Mouse (Mus musculus) duodenum, adult 2 months (tissue): ENCODE results near the gene Rtkn. TPM values are rescaled to one million over a fixed set of nuclear protein-coding genes. Genes with fewer than 3 reads are reported as not detected.

ENCODE experiments used
- polyA plus RNA-seq: library from polyadenylated mRNA; depleted of rRNA; stranded (reverse); fragments of >200 nt; gene quantifications from 2 replicates; pipeline ENCODE4 v1.2.3, GENCODE M21; 2012; ENCODE audit warnings: low replicate concordance; rRNA removed

The Rtkn gene
- polyA plus RNA-seq = 115 and 204 TPM in 2 replicates

GRCm38 (mm10) chr6:83134951-83135513, at the start of gene Rtkn:
Gene Rtkn (plus strand): TSS chr6:83135463.

GRCm38 (mm10) chr6:83086121-83087035, 48.9 kb upstream of the Rtkn start, which contains the start of gene Lbx2:
Gene Lbx2 (plus strand): TSS chr6:83086367.

GRCm38 (mm10) chr6:83101316-83101687, 34.0 kb upstream of the Rtkn start, which contains the start of the genes Ccdc142 and Gm42688:
Gene Ccdc142 (plus strand): TSS chr6:83101601.
Gene Gm42688 (plus strand): TSS chr6:83101617.

DNA sequence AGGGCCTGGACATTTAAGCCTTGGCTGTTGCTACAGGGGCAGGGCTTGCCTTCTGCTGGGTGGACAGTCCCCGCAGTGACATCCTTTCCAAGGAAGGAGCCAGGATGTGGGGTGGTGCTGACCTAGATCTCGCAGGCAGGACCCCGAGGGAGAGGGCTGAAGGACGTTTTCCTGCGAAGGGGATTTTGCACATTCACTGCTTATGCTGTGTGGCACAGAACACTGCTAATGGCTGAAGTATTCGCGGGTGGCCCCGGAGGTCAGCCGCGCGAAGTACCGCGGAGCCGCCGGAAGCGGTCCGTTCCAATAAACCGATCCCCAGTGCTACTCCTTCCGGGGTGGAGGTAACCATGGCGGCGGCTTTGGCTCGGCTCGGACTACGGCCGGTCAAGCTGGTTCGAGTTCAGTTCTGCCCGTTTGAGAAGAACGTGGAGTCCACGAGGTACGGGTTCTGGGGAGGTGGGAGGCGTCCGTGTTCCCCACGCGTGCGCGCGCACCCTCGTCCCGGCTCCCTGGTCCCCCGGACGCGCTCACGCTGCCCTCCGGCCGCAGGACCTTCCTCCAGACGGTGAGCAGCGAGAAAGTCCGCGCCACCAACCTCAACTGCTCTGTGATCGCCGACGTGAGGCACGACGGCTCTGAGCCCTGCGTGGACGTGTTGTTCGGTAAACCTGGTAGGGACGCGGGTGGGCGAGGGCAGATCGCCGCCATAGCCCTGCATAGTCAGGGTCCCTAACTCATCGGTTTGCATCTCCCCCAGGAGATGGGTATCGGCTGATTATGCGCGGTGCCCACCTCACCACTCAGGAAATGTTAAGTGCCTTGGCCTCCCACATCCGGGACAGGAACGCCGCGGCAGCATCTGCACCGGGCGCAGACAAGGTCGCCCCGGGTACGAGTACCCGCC, 26.2 kb upstream of the Rtkn start, which contains the start of gene Mrpl53:
Gene Mrpl53, plus strand, starts transcription at position 279 of the 907 bp plus-strand sequence.

GRCm38 (mm10) chr6:83115011-83115671, 20.1 kb upstream of the Rtkn start, which contains the start of gene Mogs:
Gene Mogs (plus strand): TSS chr6:83115496.

DNA sequence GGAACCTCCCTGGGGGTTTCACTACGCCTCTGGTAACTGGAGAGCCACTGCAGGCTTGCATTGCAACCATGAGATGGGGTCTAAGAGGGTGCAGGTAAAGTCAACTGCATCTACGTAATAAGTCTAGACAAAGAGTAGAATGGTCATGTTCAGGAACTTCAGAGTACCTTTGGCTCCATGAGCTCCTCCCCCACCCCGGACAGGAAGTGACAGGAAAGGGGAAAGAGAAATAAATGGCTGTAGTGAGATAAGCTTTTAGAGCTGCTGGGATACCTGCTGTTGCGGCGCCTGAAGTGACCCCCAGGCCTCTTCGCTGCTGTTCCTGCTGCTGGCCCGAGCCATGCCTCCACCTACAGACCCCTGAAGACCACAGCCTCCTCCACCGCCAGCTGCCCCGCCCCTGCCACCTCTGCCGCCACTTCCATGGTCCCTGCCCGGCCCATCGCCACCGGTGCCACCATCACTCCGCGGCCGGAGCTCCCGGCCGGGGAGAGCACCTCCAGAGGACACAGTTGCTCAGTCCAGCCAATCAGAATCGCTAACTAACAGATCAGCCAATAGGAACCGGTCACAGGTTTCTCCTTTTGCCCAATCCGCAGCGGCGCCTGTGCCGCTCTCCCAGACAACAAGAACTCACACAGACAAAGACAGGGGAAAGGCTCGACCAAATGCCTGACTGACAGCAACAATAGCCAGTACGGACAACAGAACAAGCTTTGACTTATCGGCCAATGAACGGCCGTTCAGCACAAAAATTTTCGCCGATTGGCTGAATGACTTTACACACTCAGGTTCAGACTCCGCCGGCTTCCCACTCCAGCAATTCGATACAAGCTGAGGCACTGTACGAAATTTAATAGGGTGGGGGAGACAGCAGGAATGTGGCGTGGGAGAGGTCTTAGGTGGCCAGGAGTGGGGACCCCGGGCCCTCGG, 14.1 kb upstream of the Rtkn start, which contains the start of gene Wbp1:
Gene Wbp1, minus strand, starts transcription at position 630 of the 933 bp plus-strand sequence.

DNA sequence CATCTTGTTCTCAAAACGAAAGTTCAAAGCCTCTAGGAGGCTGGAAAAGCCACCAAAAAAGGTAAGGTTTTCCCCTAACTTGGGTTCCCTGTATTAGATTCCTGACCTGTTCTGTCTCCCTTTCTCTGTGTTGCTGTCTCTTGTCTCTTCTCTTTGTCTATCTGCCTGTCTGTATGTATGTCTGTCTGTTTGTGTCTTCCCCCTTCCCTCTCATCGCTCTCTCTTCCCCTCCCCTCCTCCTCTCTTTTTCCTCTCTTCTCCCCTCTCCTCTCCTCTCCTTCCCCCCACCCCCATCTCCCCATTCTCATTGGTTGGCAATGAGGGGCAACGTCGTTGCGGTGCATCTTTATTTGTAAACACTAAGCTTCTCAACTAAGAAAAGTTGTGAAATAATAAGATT, 9.9 kb upstream of the Rtkn start, which contains the start of gene Ino80b:
Gene Ino80b, minus strand, starts transcription at position 101 of the 400 bp plus-strand sequence.

GRCm38 (mm10) chr6:83156259-83156684, 21.0 kb downstream of the Rtkn start, which contains the start of the genes Wdr54 and 1700003E16Rik:
Gene Wdr54 (minus strand): TSS chr6:83156397.
Gene 1700003E16Rik (plus strand): TSS chr6:83156404.

DNA sequence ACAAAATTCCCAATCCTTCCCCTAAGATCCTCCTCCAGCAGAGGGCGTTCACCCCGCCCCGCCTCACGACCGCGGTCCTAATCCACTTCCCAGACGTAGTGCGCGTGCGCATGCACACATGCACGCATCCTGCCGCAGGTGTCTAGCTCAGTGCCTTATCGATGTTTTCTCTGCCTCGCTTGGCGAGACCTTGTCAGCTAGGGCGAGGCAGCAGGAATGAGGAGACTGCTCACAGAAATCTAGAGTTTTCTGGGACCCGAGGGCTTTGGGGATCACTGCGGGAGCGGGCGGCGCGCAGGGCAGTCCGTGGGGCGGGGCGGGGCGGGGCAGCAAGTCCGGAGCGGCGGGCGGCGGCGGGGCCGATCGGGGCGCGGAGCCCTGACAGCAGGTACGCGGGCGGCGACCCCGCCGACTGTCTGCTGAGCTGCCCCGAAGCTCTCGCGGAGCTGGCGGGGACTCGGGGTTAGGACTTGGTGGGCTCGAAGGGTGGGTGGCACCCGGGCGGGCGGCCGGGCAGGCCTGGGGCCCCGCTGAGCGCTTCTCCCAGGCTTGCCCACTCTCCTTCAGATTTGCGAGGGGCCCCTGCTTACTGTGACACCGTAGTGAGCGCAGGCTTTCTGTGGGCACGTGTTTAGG, 30.5 kb downstream of the Rtkn start, which contains the start of gene Dctn1:
Gene Dctn1, plus strand, starts transcription at position 314 of the 636 bp plus-strand sequence.

Other genes starting within 250 kb of the Rtkn start
- gene Sema4f, start 195.7 kb upstream of the Rtkn start, polyA plus RNA-seq = 0.37 and 0.41 TPM in 2 replicates
- gene M1ap, start 188.6 kb upstream of the Rtkn start, polyA plus RNA-seq = 0.46 TPM in 1 of 2 replicates, not detected in the other
- 5.2 and 5.9 TPM in 2 replicates for gene Dok1, start 102.0 kb upstream of the Rtkn start, polyA plus RNA-seq
- 0.98 and 1.3 TPM in 2 replicates for gene Loxl3, start 101.3 kb upstream of the Rtkn start, polyA plus RNA-seq
- 823 and 950 TPM in 2 replicates for gene Aup1, start 80.9 kb upstream of the Rtkn start, polyA plus RNA-seq
- 24.9 and 33.2 TPM in 2 replicates for gene Htra2, start 80.2 kb upstream of the Rtkn start, polyA plus RNA-seq
- 38.3 and 46.4 TPM in 2 replicates for gene Dqx1, start 77.6 kb upstream of the Rtkn start, polyA plus RNA-seq
- 6.0 and 9.6 TPM in 2 replicates for gene Tlx2, start 65.2 kb upstream of the Rtkn start, polyA plus RNA-seq
- 6.3 and 8.7 TPM in 2 replicates for gene Pcgf1, start 57.6 kb upstream of the Rtkn start, polyA plus RNA-seq
- 1.1 and 1.3 TPM in 2 replicates for gene Lbx2, start 49.1 kb upstream of the Rtkn start, polyA plus RNA-seq
- 10.7 and 21.4 TPM in 2 replicates for gene Ccdc142, start 33.9 kb upstream of the Rtkn start, polyA plus RNA-seq
- gene Gm42688, start 33.8 kb upstream of the Rtkn start, polyA plus RNA-seq = 5.3 and 7.2 TPM in 2 replicates
- gene Mrpl53, start 26.4 kb upstream of the Rtkn start, polyA plus RNA-seq = 55.7 and 58.1 TPM in 2 replicates
- gene Mogs, start 20.0 kb upstream of the Rtkn start, polyA plus RNA-seq = 51.8 and 63.1 TPM in 2 replicates
- gene Wbp1, start 13.9 kb upstream of the Rtkn start, polyA plus RNA-seq = 246 and 297 TPM in 2 replicates
- gene Ino80b, start 10.0 kb upstream of the Rtkn start, polyA plus RNA-seq = 48.4 and 118 TPM in 2 replicates
- gene Wdr54, start 20.9 kb downstream of the Rtkn start, polyA plus RNA-seq = 1.0 and 1.3 TPM in 2 replicates
- 0.15 and 0.22 TPM in 2 replicates for gene 1700003E16Rik, start 20.9 kb downstream of the Rtkn start, polyA plus RNA-seq
- 119 and 175 TPM in 2 replicates for gene Dctn1, start 30.5 kb downstream of the Rtkn start, polyA plus RNA-seq
- 31.0 and 32.6 TPM in 2 replicates for gene Slc4a5, start 84.4 kb downstream of the Rtkn start, polyA plus RNA-seq
- gene Mthfd2, start 190.4 kb downstream of the Rtkn start, polyA plus RNA-seq = 1.2 and 4.1 TPM in 2 replicates
- gene Mob1a, start 190.6 kb downstream of the Rtkn start, polyA plus RNA-seq = 14.7 and 20.9 TPM in 2 replicates
- gene Bola3, start 213.7 kb downstream of the Rtkn start, polyA plus RNA-seq = 11.9 and 186 TPM in 2 replicates